Mouse (Mus musculus): ENCODE measurements at regions not wholly inside any gene's neighbourhood (a gene's known extent, or its start where the extent isn't known, plus 50 kb on each side); places are given as distances from the start of the nearest gene placed in this dataset.
A peak's percentile ranks its signal among the peaks of the same experiment; 100 is the strongest.

DNA sequence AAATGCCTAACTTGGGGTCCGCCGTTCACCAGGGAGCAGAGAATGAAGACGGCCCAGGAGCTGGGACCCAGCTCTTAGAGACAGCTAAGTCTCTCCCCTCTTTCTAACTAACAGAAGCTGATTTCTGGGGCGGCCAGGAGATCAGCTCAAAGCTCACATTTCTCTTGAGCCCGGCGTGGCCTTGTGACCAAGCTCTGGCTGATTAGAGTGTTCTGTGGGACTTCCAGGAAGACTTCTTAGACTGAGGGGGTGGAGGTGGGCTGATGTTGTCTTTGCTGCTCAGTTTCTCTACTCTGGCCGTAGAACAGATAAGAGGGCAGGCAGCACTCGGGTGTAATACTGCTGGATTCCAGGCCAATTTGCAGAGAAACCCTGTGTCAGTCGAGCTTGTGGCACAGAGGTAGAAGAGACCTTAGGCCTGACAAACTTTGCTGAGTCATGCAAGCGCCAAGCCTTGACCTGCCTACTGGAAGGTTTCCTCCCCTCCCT is 96.5 kb upstream of the Map3k1 start:
- DNase-seq = peak; percentile 89

- DNase-seq = no peak
Measured at GRCm38 (mm10) chr13:111911071-111911470, 102.3 kb upstream of the Map3k1 start.

- peak; percentile 73 for DNase-seq
Measured at GRCm38 (mm10) chr13:111911661-111912312, 103.0 kb upstream of the Map3k1 start.

GRCm38 (mm10) chr13:111914348-111914913 is 105.6 kb upstream of the Map3k1 start:
- DNase-seq = no peak

GRCm38 (mm10) chr13:111919417-111919816 is 110.6 kb upstream of the Map3k1 start:
- peak; percentile 67 for DNase-seq

DNA sequence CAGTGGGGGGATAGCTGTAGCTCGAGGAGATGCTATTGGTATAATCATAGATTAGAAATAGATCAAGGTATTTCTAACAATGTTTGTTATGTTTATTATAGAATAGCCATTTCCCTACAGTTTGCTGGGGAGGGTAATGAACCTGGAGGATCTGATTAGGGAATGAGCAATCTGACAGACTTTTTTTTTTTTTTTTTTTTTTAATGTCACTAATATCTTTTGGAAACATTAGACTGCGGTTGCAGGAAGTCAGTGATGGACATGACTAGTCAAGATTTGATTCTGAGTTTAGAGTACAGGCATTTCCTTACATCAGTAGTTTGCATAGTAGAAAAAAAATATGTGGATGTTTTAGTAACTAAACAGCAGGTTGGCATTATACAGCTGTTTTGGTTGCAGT is 111.7 kb upstream of the Map3k1 start:
- DNase-seq = no peak

GRCm38 (mm10) chr13:111921142-111922035 is 112.6 kb upstream of the Map3k1 start:
- DNase-seq = no peak

GRCm38 (mm10) chr13:111925349-111925748 is 116.6 kb upstream of the Map3k1 start:
- DNase-seq = no peak

GRCm38 (mm10) chr13:111926801-111927200 is 118.0 kb upstream of the Map3k1 start:
- DNase-seq = no peak

- DNase-seq = no peak
Measured at GRCm38 (mm10) chr13:111927489-111927888, 118.7 kb upstream of the Map3k1 start.

- no peak for DNase-seq
Measured at GRCm38 (mm10) chr13:111928636-111929544, 120.1 kb upstream of the Map3k1 start.

DNA sequence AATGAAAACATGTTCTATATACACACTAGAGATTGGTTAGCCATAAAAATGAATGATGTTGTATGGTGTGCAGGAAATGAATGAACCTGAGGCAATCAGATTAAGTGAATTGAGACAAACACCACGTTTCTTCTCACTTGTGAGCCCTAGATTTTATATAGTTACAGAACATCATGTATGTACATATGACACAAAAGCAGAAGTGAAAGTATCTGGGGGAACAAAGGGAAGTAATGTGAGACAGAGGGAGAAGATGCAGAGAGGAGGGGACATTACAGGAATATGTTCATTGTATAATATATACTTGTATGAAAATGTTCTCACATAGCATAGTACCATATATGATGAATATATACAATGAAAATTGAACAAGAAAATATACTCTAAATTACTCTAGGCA is 121.1 kb upstream of the Map3k1 start:
- no peak for DNase-seq

DNA sequence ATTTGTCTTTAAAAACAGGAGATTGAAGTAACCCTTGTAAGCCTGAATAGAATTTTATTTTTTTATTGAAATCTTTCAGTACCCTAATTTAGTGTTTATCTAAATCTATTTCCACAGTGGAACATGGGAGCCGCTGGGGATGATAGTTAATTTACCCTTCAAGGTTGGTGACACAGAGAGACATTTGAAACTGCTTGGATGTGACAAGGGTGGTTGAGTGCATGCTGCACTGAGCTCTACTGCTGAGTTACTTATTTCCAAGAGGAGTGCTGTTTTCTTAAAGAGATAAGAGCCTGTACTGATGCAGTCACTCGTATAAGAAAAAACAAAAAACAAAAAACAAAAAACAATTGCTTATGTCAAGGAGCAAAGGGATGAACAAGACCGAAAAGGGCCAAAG is 123.7 kb upstream of the Map3k1 start:
- no peak for DNase-seq

DNA sequence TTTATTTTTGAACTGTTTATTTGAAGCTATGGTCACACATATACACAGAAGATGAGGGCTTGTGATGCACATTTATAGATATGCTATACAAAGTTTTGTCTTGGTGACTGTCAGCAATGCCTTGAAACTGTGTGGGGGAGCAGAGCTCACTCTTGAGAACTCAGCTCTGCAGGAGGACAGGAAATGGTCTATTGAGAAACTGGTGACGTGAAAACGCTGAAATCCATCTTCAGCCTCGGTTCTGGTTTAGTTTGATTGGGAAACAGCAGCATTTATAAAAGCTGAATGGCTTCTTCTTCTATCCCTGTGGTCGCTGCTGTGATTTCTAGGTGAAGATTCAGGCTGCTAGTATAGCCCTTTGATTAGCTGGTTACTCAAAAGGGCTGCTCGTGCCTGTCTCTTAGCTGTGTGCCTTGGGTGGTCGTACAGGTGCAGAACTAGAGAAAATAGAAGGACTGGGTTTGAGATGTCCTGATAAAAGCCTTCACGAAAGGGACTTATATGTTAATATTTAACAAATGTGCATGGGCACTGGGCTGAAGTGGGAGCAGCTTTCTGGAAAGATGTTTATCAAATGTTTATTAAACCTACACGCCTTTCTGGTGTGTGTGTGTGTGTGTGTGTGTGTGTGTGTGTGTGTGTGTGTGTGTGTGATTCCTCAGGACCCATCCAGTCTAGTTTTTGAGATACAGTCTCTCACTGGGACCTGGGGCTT is 124.9 kb upstream of the Map3k1 start:
- no peak for DNase-seq

GRCm38 (mm10) chr13:111935721-111936080 is 126.9 kb upstream of the Map3k1 start:
- DNase-seq = no peak

- peak; percentile 55 for DNase-seq
Measured at GRCm38 (mm10) chr13:111936081-111936857, 127.5 kb upstream of the Map3k1 start.

DNA sequence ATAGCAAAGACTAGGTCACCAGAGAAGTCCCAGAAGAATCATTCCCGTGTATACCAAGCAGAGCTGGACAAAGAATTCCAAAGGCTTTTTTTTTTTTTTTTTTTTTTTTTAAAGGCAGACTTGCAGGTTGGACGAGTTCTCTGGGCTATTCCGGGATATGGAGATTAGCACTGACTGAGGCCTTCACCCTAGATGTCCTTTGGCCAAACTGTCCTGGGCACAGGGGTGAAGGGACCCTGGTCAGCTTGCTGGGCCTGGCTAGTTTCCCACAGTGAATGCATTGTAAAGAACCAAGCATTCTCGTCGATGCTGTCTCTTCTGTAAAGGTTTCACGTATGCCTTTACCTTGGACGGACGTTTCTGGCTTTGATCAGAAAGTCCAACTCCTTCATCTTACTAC is 128.2 kb upstream of the Map3k1 start:
- no peak for DNase-seq

DNA sequence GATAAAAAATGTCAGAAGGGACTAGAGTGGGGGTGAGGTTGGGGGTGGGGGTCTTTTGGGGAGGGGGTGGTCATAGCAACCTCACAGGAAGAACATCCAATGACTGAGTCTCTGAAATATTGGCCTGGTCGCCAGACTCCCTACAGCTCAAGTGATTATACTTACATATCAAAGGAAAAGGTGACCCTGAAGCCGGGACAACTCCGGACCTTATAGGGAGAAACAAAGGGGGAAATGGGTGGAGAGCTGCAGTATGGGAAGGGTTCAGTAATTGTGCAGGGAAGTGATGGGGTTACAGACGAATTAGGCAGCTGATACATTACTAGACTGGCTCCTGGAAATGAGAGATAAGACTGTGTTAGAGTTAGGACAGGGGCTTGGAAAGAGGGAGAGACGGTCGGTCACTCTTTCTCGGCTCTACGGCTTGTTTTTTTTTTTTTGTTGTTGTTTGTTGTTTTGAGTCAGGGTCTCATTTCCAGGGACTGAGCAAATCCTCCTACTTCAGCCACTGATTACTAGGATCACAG is 130.2 kb upstream of the Map3k1 start:
- peak; percentile 49 for DNase-seq

- DNase-seq = no peak
Measured at GRCm38 (mm10) chr13:111939534-111940115, 130.8 kb upstream of the Map3k1 start.

DNA sequence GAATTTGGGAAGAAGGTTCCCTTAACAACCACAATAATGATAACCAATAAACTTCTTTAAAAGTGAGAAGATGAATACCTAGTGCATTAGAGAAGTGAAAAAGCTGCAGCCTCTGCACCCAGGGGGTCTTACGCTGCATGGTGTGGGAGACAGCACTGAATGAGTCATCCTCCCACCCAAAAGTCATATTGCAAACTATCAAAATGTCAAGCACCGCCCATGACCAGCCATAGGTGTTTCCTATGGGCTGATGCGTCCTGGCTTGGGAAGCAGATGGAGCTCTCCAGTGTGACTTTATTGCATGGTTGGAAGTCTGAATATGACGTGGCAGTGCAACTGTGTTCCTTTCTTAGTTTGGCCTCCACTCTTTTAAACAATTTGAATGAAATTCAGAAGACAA is 131.5 kb upstream of the Map3k1 start:
- peak; percentile 61 for DNase-seq

Data from liver (tissue).